Comparison of ENCODE assay signal across 8 mouse cellular contexts in the genomic region with DNA sequence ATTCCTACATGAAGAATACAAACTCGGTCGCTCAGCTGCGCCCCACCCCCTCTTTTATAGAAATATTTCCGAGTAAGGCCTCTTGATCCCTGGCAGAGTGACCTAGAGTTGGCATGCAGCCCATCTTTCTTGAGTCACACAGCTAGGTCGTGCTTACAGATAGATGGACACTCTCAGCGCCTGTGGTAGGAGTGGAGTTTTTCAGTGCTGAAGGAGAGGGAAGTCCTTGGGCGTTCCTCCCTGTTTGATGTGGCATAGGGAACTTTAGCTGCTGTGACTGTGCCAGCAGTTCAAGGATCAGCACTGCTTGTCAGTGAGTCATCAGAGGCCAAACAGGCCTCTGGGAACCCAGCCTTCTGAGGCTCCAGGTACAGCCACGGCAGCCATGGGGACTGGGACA. TPM values are rescaled to one million over a fixed set of nuclear protein-coding genes. Genes with fewer than 3 reads are reported as not detected.
A peak's percentile ranks its signal among the peaks of the same experiment; 100 is the strongest.
DNase-seq lines count a peak whose midpoint lies in the region; ATAC-seq and TF ChIP-seq lines count a peak whose summit lies in the region.

No protein-coding gene starts in this region.

- TF ChIP-seq CTCF in liver, adult 2 months (IDR thresholded peaks at IDR 0.05; ENCODE audit: low read depth, low read length): no peak
- no peak for TF ChIP-seq CTCF in stomach, postnatal 0 days (IDR thresholded peaks at IDR 0.05; ENCODE audit: low read depth)

- DNase-seq in liver, adult 2 months (ENCODE audit: extremely low read depth, low read depth, low spot score): peak; percentile 88
- DNase-seq in liver: no peak
- peak; percentile 89 to 90 for DNase-seq in adrenal gland, postnatal 36 days
- DNase-seq in kidney, postnatal 10 days: peak; percentile 59
- DNase-seq in stomach, postnatal 0 days (ENCODE audit: low spot score): peak; percentile 76
- no peak for DNase-seq in liver, embryonic 11.5 days (ENCODE audit: low spot score)
- DNase-seq in right cerebral cortex, postnatal 14 days: no peak
- DNase-seq in right cerebral cortex, postnatal 25 days: no peak

- no peak overlapping the region for H3K9ac ChIP-seq in liver, adult 2 months (ENCODE audit: low read depth, low read length)
- no peak overlapping the region for H3K9ac ChIP-seq in stomach, postnatal 0 days (ENCODE audit: low read length)
- H3K9ac ChIP-seq in liver, embryonic 11.5 days (ENCODE audit: low read depth, low read length): no peak overlapping the region

- ATAC-seq in stomach, postnatal 0 days (ENCODE audit: low FRiP score, low TSS enrichment): peak; percentile 96
- ATAC-seq in liver, embryonic 11.5 days (replicated peaks; ENCODE audit: low FRiP score): no peak

- no peak for TF ChIP-seq POLR2A in liver, adult 2 months (IDR thresholded peaks at IDR 0.05; ENCODE audit: extremely low read depth, insufficient read depth, low read length)

- H3K27ac ChIP-seq in liver, adult 2 months (replicated peaks; ENCODE audit: insufficient read depth, low read depth, low read length): no peak overlapping the region
- H3K27ac ChIP-seq in stomach, postnatal 0 days (replicated peaks): peak overlapping the region; percentile 56; the same call in 1 of the 2 replicates
- H3K27ac ChIP-seq in liver, embryonic 11.5 days (ENCODE audit: low read depth, low read length): no peak overlapping the region

- H3K79me2 ChIP-seq in liver, adult 2 months (ENCODE audit: control insufficient read depth, insufficient read depth, low read length): no peaks in the 10 kb centered on the region

- H3K9me3 ChIP-seq in stomach, postnatal 0 days (ENCODE audit: control insufficient read depth, low read length): no peaks in the 10 kb centered on the region
- H3K9me3 ChIP-seq in liver, embryonic 11.5 days (ENCODE audit: control insufficient read depth, low read length): no peaks in the 10 kb centered on the region

- 16% methylated on average over 8 of the region's 8 CpGs for WGBS in liver, adult 2 months
- 30% methylated on average over 8 of the region's 8 CpGs for WGBS in stomach, postnatal 0 days
- WGBS in liver, embryonic 11.5 days: 75% methylated on average over 8 of the region's 8 CpGs

- no peaks in the 10 kb centered on the region for H3K27me3 ChIP-seq in liver, adult 2 months (ENCODE audit: control insufficient read depth, insufficient read depth, low read length)
- H3K27me3 ChIP-seq in stomach, postnatal 0 days (ENCODE audit: control insufficient read depth, insufficient read depth, low read length): no peaks in the 10 kb centered on the region
- 0 out of 2 replicates have a peak, but pooled peaks cover 2% of the 10 kb centered on the region for H3K27me3 ChIP-seq in liver, embryonic 11.5 days (replicated peaks; ENCODE audit: control insufficient read depth, insufficient read depth, low read length)

- no peak for TF ChIP-seq EP300 in stomach, postnatal 0 days (optimal IDR thresholded peaks at IDR 0.05)

- H3K36me3 ChIP-seq in liver, adult 2 months (ENCODE audit: control insufficient read depth, insufficient read depth, low read length): no peaks in the 10 kb centered on the region
- no peaks in the 10 kb centered on the region for H3K36me3 ChIP-seq in stomach, postnatal 0 days (ENCODE audit: control insufficient read depth, insufficient read depth, low read length)
- no peaks in the 10 kb centered on the region for H3K36me3 ChIP-seq in liver, embryonic 11.5 days (ENCODE audit: control insufficient read depth, insufficient read depth, low read length)

- peaks cover 10% of the 10 kb centered on the region for H3K4me1 ChIP-seq in liver, adult 2 months (ENCODE audit: control insufficient read depth, insufficient read depth, low read length)
- peaks cover 3% of the 10 kb centered on the region for H3K4me1 ChIP-seq in stomach, postnatal 0 days (replicated peaks; ENCODE audit: control insufficient read depth, insufficient read depth)
- no peaks in the 10 kb centered on the region for H3K4me1 ChIP-seq in liver, embryonic 11.5 days (replicated peaks; ENCODE audit: control insufficient read depth, insufficient read depth, low read length)

- no peak overlapping the region for H3K4me2 ChIP-seq in stomach, postnatal 0 days (replicated peaks; ENCODE audit: low read depth)
- H3K4me2 ChIP-seq in liver, embryonic 11.5 days: no peak overlapping the region

- H3K4me3 ChIP-seq in liver, adult 2 months (ENCODE audit: insufficient read depth, low read depth, low read length): no peak overlapping the region
- no peak overlapping the region for H3K4me3 ChIP-seq in stomach, postnatal 0 days (ENCODE audit: low read depth, low read length)
- H3K4me3 ChIP-seq in liver, embryonic 11.5 days (ENCODE audit: low read depth, low read length): no peak overlapping the region

RNA-seq across cellular contexts. Expression of gene Acoxl, which starts 51.9 kb away (rescaled TPM):
- not detected in 2 replicates for total RNA-seq in liver, adult 2 months (2014; rRNA removed)
- polyA plus RNA-seq in liver, adult 2 months (2012; rRNA removed): 0.04 TPM in 1 of 2 replicates, not detected in the other
- total RNA-seq in adrenal gland, postnatal 36 days (2021): 1 to 10 TPM in 1 of 2 experiments, under 1 TPM in 1; 0.20 to 1.7 TPM
- polyA plus RNA-seq in stomach, postnatal 0 days (2015; fragmentation: Nextera tagmentation; extraction: Ambion mirVana): 0.13 and 0.17 TPM in 2 replicates
- 0.34 TPM in 1 of 2 replicates, not detected in the other for polyA plus RNA-seq in liver, embryonic 11.5 days (2014; fragmentation: Nextera tagmentation; extraction: Ambion mirVana)

RNA-seq across cellular contexts. Expression of gene Bub1, which starts 58.9 kb away (rescaled TPM):
- 0.18 and 0.47 TPM in 2 replicates for total RNA-seq in liver, adult 2 months (2014; rRNA removed)
- 0.06 TPM in 2 replicates for polyA plus RNA-seq in liver, adult 2 months (2012; rRNA removed)
- total RNA-seq in adrenal gland, postnatal 36 days (2021): 1 to 10 TPM; 1.8 to 2.8 TPM
- 5.3 and 6.5 TPM in 2 replicates for polyA plus RNA-seq in stomach, postnatal 0 days (2015; fragmentation: Nextera tagmentation; extraction: Ambion mirVana)
- 45.1 and 47.8 TPM in 2 replicates for polyA plus RNA-seq in liver, embryonic 11.5 days (2014; fragmentation: Nextera tagmentation; extraction: Ambion mirVana)

Comparison
In these comparisons a context has a peak if more than half of its experiments do, and no peak if none do; other contexts are left out.
1. DNase-seq: peak in liver, adult 2 months (single experiment), adrenal gland, postnatal 36 days (2 of 2), kidney, postnatal 10 days (single experiment) and stomach, postnatal 0 days (single experiment); none in liver (single experiment), liver, embryonic 11.5 days (single experiment), right cerebral cortex, postnatal 14 days (single experiment) and right cerebral cortex, postnatal 25 days (single experiment).